Mouse (Mus musculus): ENCODE results near the gene Rbm4.
A peak's percentile ranks its signal among the peaks of the same experiment; 100 is the strongest.
"Not testable (repeated sequence)": the region's sequence is repeated elsewhere in the genome, so short reads cannot be mapped to it uniquely, and the experiment has no call there.

Gene Rbm4

GRCm38 (mm10) chr19:4793831-4794422 is at the start of gene Rbm4:
Gene Rbm4 (minus strand): TSS chr19:4793901.
- DNase-seq (ENCODE audit: low read depth, low spot score) = peak; percentile 98

DNA sequence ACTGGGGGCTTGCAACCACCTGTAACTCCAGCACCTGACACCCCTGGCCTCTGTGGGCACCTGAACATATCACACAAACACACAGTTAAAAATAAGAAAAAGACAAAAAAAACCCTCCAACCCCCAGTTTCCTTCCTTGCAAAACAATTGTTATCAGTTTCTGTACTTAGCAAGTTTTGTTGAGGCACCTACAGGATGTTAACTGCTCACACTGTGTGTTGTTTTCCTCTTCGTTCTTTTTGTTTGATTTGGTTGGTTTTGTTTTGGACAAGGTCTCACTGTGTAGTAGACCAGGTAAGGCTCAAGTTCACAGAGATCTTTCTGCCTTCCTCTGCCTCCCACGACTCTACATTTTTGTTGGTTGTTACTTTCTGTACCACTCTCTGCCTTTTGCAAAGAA is 48.9 kb upstream of the Rbm4 start:
- no peak for DNase-seq (ENCODE audit: low read depth, low spot score)

- no peak for DNase-seq (ENCODE audit: low read depth, low spot score)
These were observed 47.1 kb upstream of the Rbm4 start for GRCm38 (mm10) chr19:4840848-4841247.

DNA sequence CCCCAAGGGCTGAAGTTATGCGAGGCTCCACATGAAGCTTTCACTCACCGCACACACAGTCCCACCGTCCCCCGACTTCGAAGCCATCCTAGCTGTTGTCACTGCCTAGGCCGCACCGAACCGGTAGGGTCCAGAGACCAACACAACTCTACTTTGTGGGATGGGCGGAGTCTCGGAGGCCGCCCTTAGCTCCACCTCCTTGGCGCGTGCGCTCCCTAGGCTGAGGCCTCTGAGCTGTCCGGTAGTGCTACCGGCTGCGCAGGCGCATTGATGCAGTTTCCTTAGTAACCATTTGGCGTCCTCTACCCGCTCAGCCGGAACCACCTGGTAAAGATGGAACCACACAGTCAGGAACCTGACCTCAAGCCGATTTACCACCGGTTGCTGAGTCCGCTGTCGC is 45.4 kb upstream of the Rbm4 start, which contains the start of the genes Ccs and Ccdc87:
Ccs (minus strand) TSS at position 184 of the 400 bp plus-strand sequence.
Ccdc87 (plus strand) TSS at position 218 of the 400 bp plus-strand sequence.
- peak; percentile 96 for DNase-seq (ENCODE audit: low read depth, low spot score)

- DNase-seq (ENCODE audit: low read depth, low spot score) = no peak
These were observed 44.9 kb upstream of the Rbm4 start for GRCm38 (mm10) chr19:4838526-4839140.

DNA sequence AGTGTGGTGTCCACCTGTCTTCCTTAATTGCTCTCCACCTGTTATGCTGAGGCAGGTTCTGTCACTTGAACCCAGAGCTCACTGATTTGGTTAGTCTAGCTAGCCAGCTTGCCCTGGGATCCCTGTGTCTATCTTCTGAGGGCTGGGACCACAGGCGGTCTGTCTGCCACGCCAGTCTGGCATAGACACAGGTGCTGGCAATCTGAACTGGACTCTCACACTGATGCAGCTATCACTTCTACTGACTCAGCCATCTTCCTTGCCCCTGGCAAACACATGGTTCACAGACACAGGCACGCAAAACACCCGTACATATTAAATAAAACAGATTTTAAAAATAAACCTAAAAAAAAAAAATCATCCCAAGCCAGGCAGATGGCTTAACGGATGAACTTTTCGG is 43.3 kb upstream of the Rbm4 start:
- no peak for DNase-seq (ENCODE audit: low read depth, low spot score)

- DNase-seq (ENCODE audit: low read depth, low spot score) = no peak
These were observed 42.4 kb upstream of the Rbm4 start for GRCm38 (mm10) chr19:4836096-4836495.

GRCm38 (mm10) chr19:4833977-4834376 is 40.3 kb upstream of the Rbm4 start:
- DNase-seq (ENCODE audit: low read depth, low spot score) = peak; percentile 79

GRCm38 (mm10) chr19:4829156-4829555 is 35.5 kb upstream of the Rbm4 start:
- peak; percentile 77 for DNase-seq (ENCODE audit: low read depth, low spot score)

DNA sequence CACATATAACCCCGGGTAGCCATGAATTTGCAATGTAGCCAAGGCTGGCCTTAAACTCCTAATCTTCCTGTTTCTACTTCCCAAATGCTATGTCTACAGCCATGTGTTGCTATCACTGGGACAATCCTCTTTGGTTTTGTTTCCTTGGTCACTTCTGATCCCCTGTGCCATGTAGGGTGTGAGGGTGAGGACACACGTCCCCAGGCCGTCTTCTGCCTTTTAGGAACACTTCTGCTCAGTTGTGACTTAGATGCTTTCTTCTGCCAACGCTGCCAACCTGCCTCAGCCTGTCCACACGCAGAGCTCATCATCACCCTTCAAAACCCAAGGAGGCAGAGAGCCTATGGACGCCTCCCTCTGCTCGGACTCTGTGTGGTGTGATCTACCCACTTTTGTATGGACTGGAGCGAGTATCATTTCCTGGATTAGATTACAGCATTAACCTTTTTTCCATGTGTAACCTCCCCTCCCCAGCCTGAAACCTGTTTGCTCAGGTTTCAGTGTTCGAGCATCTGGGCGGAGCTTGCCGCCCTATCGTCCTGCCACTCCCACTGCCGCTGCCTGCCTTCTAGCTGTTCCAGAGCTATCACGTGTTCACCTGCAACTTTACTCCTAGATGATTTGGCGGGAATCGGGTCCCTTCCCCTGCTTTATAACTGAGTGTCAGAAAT is 34.9 kb upstream of the Rbm4 start:
- DNase-seq (ENCODE audit: low read depth, low spot score) = no peak

- DNase-seq (ENCODE audit: low read depth, low spot score) = peak; percentile 90
These were observed 27.1 kb upstream of the Rbm4 start for GRCm38 (mm10) chr19:4820678-4821303.

- DNase-seq (ENCODE audit: low read depth, low spot score) = no peak
These were observed 23.6 kb upstream of the Rbm4 start for GRCm38 (mm10) chr19:4817182-4817835.

- DNase-seq (ENCODE audit: low read depth, low spot score) = no peak
These were observed 19.3 kb upstream of the Rbm4 start for GRCm38 (mm10) chr19:4813015-4813414.

DNA sequence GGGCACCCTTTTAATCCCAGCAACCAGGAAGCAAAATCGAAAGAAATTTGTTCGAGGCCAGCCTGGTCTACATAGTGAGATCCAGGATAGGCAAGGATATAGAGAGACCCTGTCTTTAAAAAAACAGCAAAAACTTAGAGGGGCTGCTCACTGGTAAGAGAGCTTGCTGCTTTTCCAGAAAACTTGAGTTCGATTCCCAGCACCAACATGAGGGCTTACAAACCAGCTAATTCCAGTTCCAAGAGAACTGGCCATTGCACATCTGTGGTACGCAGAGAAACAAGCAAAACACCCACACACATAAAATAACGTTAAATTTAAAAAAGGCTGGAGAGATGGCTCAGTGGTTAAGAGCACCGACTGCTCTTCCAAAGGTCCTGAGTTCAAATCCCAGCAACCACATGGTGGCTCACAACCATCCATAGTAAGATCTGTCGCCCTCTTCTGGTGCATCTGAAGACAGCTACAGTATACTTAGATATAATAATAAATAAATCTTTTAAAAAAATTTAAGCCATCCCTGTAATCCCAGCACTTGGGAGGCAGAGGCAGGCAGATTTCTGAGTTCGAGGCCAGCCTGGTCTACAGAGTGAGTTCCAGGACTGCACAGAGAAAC is 18.7 kb upstream of the Rbm4 start:
- DNase-seq (ENCODE audit: low read depth, low spot score) = not testable (repeated sequence)

- no peak for DNase-seq (ENCODE audit: low read depth, low spot score)
These were observed 18.2 kb upstream of the Rbm4 start for GRCm38 (mm10) chr19:4811909-4812242.

DNA sequence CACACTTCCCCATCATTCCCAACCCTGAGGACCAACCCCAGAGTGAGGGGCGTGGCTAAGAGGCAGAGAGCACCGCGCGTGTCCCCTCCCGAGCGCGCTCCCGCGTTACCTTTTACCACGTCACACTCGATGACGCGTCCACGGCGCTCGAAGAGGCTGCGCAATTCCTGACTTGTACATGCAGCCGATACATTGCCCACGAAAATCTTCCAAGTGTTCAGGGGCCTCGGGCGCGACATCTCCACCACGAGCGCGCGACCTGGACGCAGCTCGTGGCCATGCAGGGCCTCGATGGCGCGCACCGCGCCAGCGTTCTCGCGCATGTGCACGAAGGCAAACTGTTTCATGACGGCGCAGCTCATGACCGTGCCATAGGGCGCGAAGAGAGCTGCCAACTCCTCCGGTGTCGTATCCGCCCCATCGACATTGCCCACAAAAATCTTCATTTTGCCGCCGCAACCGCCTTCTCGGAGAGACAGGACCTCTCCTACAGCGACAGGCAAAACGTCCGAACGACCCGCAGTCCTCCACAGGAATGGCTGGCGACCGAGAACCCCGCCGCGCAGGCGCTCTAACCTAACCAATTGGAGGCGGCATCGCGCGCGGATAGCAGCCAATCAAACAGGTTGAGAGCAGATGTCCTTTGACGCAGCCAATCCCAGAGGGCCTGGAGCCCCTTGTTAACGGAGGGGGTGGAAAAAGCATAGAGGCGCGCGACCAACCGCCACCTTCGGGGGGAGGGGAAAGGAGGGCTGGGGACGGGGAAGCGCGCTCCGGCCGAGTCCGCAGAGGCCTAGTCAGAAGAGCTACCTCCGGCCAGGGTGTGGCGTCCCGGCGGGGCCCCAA is 17.6 kb upstream of the Rbm4 start, which contains the start of the genes Gm21992 and Rbm14:
Gm21992 (minus strand) TSS at position 550 of the 846 bp plus-strand sequence.
Rbm14 (minus strand) TSS at position 572 of the 846 bp plus-strand sequence.
- DNase-seq (ENCODE audit: low read depth, low spot score) = peak; percentile 98

GRCm38 (mm10) chr19:4810746-4811062 is 17.0 kb upstream of the Rbm4 start:
- DNase-seq (ENCODE audit: low read depth, low spot score) = no peak

GRCm38 (mm10) chr19:4810309-4810708 is 16.6 kb upstream of the Rbm4 start:
- DNase-seq (ENCODE audit: low read depth, low spot score) = no peak

DNA sequence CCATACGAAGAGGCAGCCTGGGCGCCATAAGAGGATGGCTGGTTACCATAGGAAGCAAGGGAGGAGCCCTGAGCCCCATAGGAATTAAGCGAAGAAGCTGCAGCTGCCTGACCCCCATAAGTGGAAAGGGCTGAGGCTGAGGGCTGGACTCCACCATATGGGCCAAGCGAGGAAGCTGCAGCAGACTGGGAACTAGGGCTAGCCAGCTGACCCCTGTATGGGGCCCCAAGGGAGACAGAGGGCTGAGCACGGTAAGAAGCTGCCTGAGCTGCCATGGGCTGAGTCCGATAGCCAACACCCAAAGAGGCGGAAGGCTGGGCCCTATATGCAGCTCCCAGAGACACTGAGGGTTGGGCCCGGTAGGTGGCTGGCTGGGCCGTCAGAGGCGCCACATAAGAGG is 9.6 kb upstream of the Rbm4 start:
- DNase-seq (ENCODE audit: low read depth, low spot score) = no peak

GRCm38 (mm10) chr19:4802691-4803091 is 9.0 kb upstream of the Rbm4 start:
- no peak for DNase-seq (ENCODE audit: low read depth, low spot score)

DNA sequence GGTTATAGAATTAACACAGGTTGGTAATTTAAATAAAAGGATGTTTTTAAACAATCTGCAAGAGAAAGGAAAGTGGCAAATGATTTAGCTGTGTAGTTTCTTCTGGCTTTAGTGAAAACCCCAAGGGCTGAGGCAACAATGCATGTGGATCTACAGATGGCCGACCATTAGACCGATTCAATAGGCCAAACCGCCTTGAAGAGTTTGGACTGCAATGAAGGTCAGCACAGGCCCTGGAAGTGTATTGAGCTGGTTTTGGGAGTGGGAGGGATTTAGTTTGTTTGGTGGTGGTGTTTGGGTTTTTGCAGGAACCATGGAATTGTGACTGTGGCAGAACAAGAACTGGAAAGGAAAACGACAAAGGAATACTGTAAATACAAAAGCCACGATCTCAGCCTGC is 5.4 kb upstream of the Rbm4 start:
- no peak for DNase-seq (ENCODE audit: low read depth, low spot score)
